Mouse (Mus musculus): Measurements from ENCODE around the gene Irs1.

- TF ChIP-seq CTCF (IDR thresholded peaks at IDR 0.05; ENCODE audit: low read depth) (no peak), EP300 (optimal IDR thresholded peaks at IDR 0.05) (no peak)
Measured at GRCm38 (mm10) chr1:82316746-82317126, 25.5 kb upstream of the Irs1 start.

Measured in stomach, postnatal 0 days (tissue).